9 mouse cellular contexts compared by ENCODE assay signal in genomic region chr13:34793816-34794215, GRCm38 (mm10). TPM values are rescaled to one million over a fixed set of nuclear protein-coding genes. Genes with fewer than 3 reads are reported as not detected.
DNase-seq lines count a peak whose midpoint lies in the region; TF ChIP-seq lines count a peak whose summit lies in the region.
"Had no signal": no experiment of that assay in that cellular context is flagged by ENCODE, and none has a peak within 500 bp of the region (broad histone marks: within the 10 kb centered on the region; RNA-seq: fewer than 3 reads in every experiment).

No protein-coding gene starts in this region.

- H3K27me3 ChIP-seq in cerebellum, adult 2 months (ENCODE audit: control insufficient read depth, insufficient read depth, low read length), result no peaks in the 10 kb centered on the region

- peak; percentile 42; the same call in 1 of the 2 replicates for TF ChIP-seq CTCF in cerebellum, adult 2 months (IDR thresholded peaks at IDR 0.05; ENCODE audit: borderline replicate concordance, insufficient read depth, low read depth, low read length)

- H3K36me3 ChIP-seq in macrophage (ENCODE audit: inconsistent target), result no peaks in the 10 kb centered on the region

- H3K4me1 ChIP-seq in cerebellum, adult 2 months (ENCODE audit: control insufficient read depth, insufficient read depth, low read length), result no peaks in the 10 kb centered on the region

- no peak overlapping the region for H3K4me3 ChIP-seq in cerebellum, adult 2 months (replicated peaks; ENCODE audit: insufficient read depth, low read depth, low read length)
- H3K4me3 ChIP-seq in macrophage (ENCODE audit: inconsistent target), result no peak overlapping the region

- 38% methylated on average over 2 of the region's 2 CpGs for WGBS in cerebellum, adult 2 months
- 29% methylated on average over 2 of the region's 2 CpGs for WGBS in large intestine, adult 2 months
- WGBS in macrophage (ENCODE audit: missing documents), result 88% methylated on average over 1 of the region's 2 CpGs

- DNase-seq in cerebellum, adult 2 months, result peak; percentile 17 to 18
- DNase-seq in cerebellum, adult 9-11 months, result no peak
- peak; percentile 27 for DNase-seq in 3134 (ENCODE audit: extremely low read depth, insufficient read length, low spot score)
- DNase-seq in adrenal gland, adult 2 months, result peak; percentile 63
- DNase-seq in forelimb bud, embryonic 11.5 days (ENCODE audit: low read depth, low spot score), result peak; percentile 13
- DNase-seq in large intestine, adult 2 months (ENCODE audit: low read depth, low spot score), result peak; percentile 19
- peak; percentile 82 for DNase-seq in testis, postnatal 10 days (ENCODE audit: low spot score)

- H3K79me2 ChIP-seq in macrophage (ENCODE audit: inconsistent target), result no peaks in the 10 kb centered on the region

- no peak for TF ChIP-seq POLR2A in cerebellum, adult 2 months (IDR thresholded peaks at IDR 0.05; ENCODE audit: borderline replicate concordance, insufficient read depth, low read length)

- no peak overlapping the region for H3K27ac ChIP-seq in cerebellum, adult 2 months (ENCODE audit: insufficient read depth, low read length)
- H3K27ac ChIP-seq in macrophage, result 0 out of 2 replicates have a peak overlapping the region, but pooled peaks have one; percentile 51

RNA-seq across cellular contexts. Expression of gene Fam50b, which starts 59.2 kb away (rescaled TPM):
- not detected in 2 replicates for polyA plus RNA-seq in cerebellum, adult 2 months (2012; rRNA removed)
- not detected for total RNA-seq in adrenal gland, adult 2 months (2021)
- not detected in 2 replicates for polyA plus RNA-seq in adrenal gland, adult 2 months (2012; rRNA removed)
- polyA plus RNA-seq in large intestine, adult 2 months (2012; rRNA removed), result 0.08 TPM in 1 of 2 replicates, not detected in the other
- not detected for total RNA-seq in macrophage (2018; cell fraction: chromatin; rRNA removed)
- not detected for total RNA-seq in macrophage (2018; cell fraction: cytosol; rRNA removed)
- total RNA-seq in macrophage (2018; cell fraction: nucleus; rRNA removed), result not detected
- not detected in 3 replicates for polyA plus RNA-seq in macrophage (2018)
- total RNA-seq: layer of hippocampus, adult 8-10 months had no signal
